Mouse (Mus musculus) retina, embryonic 14.5 days (tissue): ENCODE measurements around the gene Nkg7.
"Not testable (repeated sequence)": the region's sequence is repeated elsewhere in the genome, so short reads cannot be mapped to it uniquely, and the experiment has no call there.

Source experiments
- DNase-seq: peaks from one replicate; pipeline ENCODE4 v3.0.0-alpha.2; 2015; ENCODE audit warnings: low spot score

The Nkg7 gene

DNA sequence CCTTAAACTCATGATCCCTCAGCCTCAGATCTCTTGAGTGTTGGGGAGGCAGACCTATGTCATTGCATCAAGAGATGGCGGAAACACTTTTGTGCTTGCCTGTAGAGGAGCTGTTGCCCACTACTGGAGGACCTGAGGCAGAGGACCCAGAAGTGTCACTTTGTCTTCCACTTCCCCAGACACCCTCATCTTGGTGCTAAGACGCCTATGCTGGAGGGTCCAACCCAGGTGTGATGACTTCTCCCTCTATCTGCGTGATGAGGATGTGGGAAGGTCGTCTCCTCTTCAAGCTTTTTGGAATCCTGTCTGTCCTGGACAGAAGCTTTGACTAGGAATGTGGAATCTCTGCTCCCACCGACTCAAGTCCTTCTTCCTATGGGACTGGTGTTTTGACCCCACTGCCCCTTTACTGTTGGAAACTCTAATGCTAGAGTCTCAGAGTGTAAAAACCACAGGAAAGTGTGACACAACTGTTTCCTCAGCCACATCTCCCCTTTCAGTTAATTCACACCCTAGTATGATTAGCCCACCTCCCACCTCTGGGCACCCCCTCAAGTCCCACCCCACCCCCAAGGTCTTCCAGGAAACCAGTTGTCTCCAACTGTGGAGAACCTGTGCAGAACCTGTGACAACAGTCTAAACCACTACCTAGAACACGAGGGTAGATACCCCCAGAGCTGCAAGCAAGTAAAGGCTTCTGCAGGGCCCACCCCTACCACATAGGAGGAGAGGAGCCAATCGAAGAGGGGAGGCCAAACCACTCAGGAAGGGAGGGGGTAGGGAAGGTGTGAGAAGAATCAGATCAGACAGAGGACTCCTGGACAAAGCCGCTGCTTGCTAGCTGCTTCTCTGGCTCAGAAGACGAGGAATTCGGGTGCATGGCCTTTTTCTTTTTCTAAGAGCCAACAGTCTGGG lies at the start of gene Nkg7:
TSS of gene Nkg7 (plus strand) at position 733 of the 915 bp plus-strand sequence.
- DNase-seq, result no peak

DNA sequence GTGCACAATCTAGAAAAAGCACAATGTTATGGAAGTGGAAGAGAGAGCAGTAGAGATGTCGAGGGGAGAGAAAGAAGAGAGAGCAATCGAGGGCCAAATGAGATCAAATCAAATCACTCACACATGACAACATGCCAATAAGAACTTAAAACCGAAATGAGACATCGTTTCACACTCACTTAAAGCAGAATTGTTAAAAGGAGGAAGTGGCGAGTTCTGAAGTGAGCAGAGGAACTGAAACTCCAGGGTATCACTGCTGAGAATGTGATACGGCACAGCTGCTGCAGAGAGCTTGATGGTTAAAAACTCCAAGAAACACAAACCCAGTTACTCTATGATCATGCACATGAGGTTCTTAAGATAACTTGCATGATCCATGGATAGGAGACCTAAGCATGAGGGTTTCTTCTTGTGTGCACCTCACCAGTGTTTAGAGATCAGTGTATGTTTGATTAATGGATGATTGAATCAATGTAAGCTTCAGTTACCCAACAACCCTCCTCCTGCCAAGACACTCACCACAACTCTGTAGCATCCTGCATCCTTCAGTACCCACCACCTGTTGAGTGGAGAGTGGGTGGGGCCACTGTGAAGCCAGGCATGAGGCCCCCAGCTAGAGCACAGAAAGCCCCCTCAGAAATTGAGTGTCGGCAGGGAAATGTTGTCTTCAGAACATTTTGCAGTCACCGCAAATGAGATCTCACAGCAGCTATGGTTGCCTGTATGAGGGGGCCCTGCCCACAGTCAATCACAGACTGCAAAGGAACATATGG lies 44.3 kb upstream of the Nkg7 start:
- DNase-seq, result no peak

- no peak for DNase-seq
These were observed 37.4 kb upstream of the Nkg7 start for GRCm38 (mm10) chr7:43399501-43399900.

DNA sequence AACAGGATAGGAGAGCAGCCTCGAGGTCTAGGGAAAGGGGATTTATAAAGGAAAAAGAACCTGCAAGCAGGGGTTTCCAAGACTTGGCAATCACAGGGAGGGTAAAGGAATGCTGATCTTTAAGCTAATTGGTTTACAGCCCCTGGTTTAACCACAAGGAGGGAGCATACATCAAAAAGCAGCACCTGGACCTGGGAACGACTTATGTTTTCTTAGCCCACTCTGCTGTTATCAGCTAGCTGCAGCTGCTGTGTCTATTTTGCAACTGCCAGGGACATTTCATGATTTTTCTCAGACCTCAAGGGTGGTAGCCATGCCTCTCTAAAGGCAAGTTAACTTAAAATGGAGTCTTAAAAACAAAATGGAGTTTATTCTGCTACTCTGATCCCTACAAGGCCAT lies 34.2 kb upstream of the Nkg7 start:
- no peak for DNase-seq

DNA sequence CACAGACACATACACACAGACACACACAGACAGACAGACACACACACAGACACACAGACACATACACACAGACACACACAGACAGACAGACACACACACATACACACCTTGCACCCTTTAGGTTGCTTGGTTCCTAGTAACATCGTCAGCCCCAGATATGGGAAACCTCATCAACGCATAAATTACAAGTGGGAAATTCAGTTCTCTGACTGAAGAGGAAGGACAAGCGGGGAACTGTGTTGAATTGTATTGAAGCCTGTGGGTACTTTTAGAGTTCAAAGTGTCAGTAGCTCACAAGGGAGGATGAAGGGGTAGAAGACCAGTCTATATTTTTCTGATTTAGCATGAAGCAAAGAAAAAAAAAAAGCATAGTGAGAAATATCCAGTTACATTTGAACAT lies 29.3 kb upstream of the Nkg7 start:
- no peak for DNase-seq

- no peak for DNase-seq
These were observed 28.7 kb upstream of the Nkg7 start, which contains the start of gene Siglecg for GRCm38 (mm10) chr7:43408131-43408553. Gene Siglecg, plus strand, starts transcription at chr7:43408204.

DNA sequence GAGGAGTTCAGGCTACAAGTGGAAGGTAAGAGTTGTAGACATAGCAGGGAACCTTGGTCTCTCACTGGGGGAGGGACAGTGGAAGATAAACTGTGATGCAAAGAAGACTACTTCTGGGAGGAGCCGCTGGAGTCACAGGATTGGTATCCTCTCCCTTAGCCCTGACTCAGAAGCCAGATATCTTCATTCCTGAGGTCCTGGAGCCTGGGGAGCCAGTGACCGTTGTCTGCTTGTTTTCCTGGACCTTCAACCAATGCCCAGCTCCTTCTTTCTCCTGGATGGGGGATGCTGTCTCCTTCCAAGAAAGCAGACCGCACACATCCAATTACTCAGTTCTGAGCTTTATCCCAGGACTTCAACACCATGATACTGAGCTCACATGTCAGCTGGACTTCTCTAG lies 27.8 kb upstream of the Nkg7 start:
- no peak for DNase-seq

GRCm38 (mm10) chr7:43411724-43412123 lies 25.1 kb upstream of the Nkg7 start:
- DNase-seq, result not testable (repeated sequence)

GRCm38 (mm10) chr7:43417298-43417697 lies 19.6 kb upstream of the Nkg7 start:
- DNase-seq, result peak; percentile 9

- DNase-seq, result peak; percentile 92
These were observed 13.8 kb upstream of the Nkg7 start for GRCm38 (mm10) chr7:43422995-43423617.

DNA sequence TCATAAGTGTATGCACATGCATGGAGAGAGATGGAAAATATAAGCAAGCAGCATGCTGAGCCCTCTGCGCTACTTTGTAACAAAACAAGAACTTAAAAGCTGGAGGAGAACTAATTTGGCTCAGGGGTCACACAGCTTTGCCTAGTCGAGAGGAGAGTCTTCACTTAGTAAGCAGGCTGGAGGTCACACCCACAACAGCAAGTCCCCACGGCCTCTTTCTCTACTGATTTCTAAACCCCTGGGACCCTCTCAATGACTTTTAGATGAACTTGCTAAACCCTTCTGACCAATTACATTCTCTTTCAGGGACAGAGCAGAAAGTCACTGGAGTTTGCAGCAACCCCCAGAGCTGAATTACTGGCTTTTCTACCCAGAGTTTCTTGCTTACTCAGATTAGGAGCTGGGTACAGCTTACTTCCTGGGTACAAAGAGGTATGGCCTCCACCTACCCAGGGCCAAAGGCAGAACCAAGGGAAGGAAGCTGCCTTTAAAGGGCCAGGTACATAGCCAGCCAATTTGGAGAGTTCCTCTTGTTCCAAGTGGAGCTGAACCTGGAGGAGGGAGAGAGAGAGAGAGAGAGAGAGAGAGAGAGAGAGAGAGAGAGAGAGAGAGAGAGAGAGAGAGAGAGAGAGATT lies 12.8 kb upstream of the Nkg7 start:
- DNase-seq, result no peak

GRCm38 (mm10) chr7:43427406-43427805 lies 9.5 kb upstream of the Nkg7 start, which contains the start of gene Lim2:
Gene Lim2, plus strand, starts transcription at chr7:43427670.
- no peak for DNase-seq

- no peak for DNase-seq
These were observed 7.4 kb upstream of the Nkg7 start for GRCm38 (mm10) chr7:43429500-43429899.

- no peak for DNase-seq
These were observed 4.0 kb upstream of the Nkg7 start for GRCm38 (mm10) chr7:43432891-43433290.

- DNase-seq, result no peak
These were observed 2.2 kb upstream of the Nkg7 start for GRCm38 (mm10) chr7:43434676-43435075.

GRCm38 (mm10) chr7:43438611-43439010 lies 1.7 kb downstream of the Nkg7 start:
- no peak for DNase-seq

GRCm38 (mm10) chr7:43440482-43440881 lies 3.6 kb downstream of the Nkg7 start, which contains the start of gene Cldnd2:
Gene Cldnd2, plus strand, starts transcription at chr7:43440782.
- no peak for DNase-seq

DNA sequence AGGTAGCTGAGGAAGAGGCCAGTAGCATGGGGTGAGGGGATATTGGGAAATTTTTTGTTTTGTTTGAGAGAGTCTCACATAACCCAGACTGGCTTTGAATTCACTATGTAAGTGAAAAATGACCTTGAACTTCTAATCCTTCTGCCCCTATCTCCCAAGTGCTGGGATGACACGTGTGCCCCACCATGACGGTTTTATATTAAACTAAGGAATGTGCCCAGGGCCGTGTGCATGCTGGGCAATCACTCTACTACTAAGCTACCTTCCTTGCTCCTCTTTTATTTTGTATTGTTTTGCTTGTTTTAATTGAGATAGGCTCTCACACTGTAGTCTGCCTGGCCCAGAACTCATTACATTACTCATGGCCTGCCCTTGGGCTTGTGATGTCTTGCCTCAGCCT lies 4.2 kb downstream of the Nkg7 start:
- no peak for DNase-seq

DNA sequence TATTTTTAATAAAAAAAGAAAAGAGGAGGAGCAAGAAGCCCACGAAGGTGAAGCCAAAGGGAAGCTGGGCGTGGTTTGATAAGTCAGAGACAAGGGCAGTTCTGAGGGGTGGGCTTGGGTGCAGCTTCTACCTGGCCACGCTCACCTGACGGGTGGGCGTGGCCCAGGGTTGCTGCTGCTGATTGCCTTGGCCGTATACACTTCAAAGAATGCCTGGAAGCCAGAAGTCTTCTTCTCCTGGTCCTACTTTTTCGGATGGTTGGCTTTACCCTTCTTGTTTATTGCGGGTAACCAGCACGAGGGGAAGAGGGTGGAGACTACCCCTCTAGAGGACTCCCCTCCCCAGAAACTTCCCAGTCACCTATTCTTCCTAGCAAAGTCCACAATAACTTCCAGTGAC lies 5.8 kb downstream of the Nkg7 start:
- no peak for DNase-seq

GRCm38 (mm10) chr7:43443126-43443916 lies 6.4 kb downstream of the Nkg7 start:
- DNase-seq, result peak; percentile 64

DNA sequence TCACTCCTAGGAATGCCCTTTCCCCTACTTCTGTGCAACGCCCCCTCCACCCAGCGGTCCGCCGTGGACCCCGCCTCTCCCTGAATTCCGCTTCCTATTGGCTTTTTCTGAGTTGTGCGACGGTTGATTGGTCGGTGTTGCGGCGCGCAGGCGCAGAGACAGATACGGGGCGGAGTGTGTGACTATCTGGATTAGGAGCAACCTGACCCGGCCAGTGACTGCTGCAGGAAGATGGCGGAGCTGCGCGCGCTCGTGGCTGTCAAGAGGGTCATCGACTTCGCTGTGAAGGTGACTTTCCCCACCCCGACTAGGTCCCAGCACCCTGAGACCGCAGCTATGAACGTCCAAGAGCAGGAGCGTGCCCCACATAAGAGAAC lies 7.0 kb downstream of the Nkg7 start, which contains the start of the genes Etfb and Gm45233:
TSS of gene Etfb (plus strand) at position 167 of the 377 bp plus-strand sequence.
TSS of gene Gm45233 (plus strand) at position 212 of the 377 bp plus-strand sequence.
- peak; percentile 94 for DNase-seq
